Mouse (Mus musculus): ENCODE data around the gene Dlgap4. TPM values are rescaled to one million over a fixed set of nuclear protein-coding genes. Genes with fewer than 3 reads are reported as not detected.

Dlgap4 gene
- polyA plus RNA-seq, 1 experiment from 2014 or later = 68.5 TPM

DNA sequence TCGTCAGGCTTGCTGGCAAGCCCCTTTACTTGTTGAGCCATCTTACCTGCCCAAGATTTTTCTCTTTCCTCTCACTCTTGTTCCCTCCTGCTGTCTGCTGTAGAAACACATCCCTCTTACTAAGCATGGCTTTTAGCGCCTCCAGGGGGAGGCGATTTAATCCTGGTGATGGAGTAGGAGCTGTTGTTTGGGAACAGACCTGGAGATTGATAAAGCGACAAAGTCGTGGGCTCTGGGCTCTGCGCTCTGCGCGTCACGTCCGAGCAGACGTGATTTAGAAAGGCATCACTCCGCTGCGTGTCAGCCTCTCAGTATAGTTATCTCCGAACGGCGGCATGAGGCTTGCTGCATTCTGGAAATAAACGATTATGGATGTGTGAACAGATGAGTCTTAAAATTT lies 14.4 kb downstream of the Dlgap4 start:
- Histone ChIP-seq H3K4me1 (ENCODE audit: insufficient read depth, low read length) (no peaks in the 10 kb centered on the region), H3K4me2 (replicated peaks; ENCODE audit: low read depth, low read length) (no peak overlapping the region), H3K27me3 (ENCODE audit: insufficient read depth, low read length) (no peaks in the 10 kb centered on the region), H3K9ac (replicated peaks; ENCODE audit: low read length) (no peak overlapping the region), H3K9me3 (ENCODE audit: low read length) (0 out of 2 replicates have a peak, but pooled peaks cover 9% of the 10 kb centered on the region), H3K27ac (ENCODE audit: low read length) (no peak overlapping the region), H3K36me3 (ENCODE audit: insufficient read depth, low read length) (no peaks in the 10 kb centered on the region), H3K4me3 (ENCODE audit: low read length) (no peak overlapping the region)
- no peak for ATAC-seq (ENCODE audit: low FRiP score, low TSS enrichment)
- 81% methylated on average over 17 of the region's 17 CpGs for WGBS

DNA sequence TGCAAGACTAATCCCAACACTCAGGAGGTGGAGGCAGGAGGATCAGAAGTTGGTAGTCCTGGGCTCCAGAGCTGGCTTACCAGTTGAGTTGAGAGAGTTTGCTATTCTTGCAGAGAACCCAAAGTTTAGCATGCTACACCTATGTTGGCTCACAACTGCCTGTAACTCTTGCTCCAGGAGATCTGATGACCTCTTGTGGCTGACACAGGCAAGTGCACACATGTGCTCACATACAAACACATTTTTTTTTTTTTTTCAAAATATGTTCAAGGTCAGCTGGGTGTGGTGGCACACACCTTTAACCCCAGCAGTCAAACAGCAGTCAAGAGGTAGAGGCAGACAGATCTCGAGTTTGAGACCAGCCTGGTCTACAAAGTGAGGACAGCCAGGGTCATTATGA lies 16.8 kb downstream of the Dlgap4 start:
- 71% methylated on average over 1 of the region's 1 CpGs for WGBS
- no peaks in the 10 kb centered on the region for H3K4me1 ChIP-seq (ENCODE audit: insufficient read depth, low read length)
- 0 out of 2 replicates have a peak, but pooled peaks cover 9% of the 10 kb centered on the region for H3K9me3 ChIP-seq (ENCODE audit: low read length)
- H3K4me3 ChIP-seq (ENCODE audit: low read length) = no peak overlapping the region
- no peaks in the 10 kb centered on the region for H3K27me3 ChIP-seq (ENCODE audit: insufficient read depth, low read length)
- no peak overlapping the region for H3K27ac ChIP-seq (ENCODE audit: low read length)
- H3K4me2 ChIP-seq (replicated peaks; ENCODE audit: low read depth, low read length) = no peak overlapping the region
- no peak for ATAC-seq (ENCODE audit: low FRiP score, low TSS enrichment)
- no peaks in the 10 kb centered on the region for H3K36me3 ChIP-seq (ENCODE audit: insufficient read depth, low read length)
- H3K9ac ChIP-seq (replicated peaks; ENCODE audit: low read length) = no peak overlapping the region

DNA sequence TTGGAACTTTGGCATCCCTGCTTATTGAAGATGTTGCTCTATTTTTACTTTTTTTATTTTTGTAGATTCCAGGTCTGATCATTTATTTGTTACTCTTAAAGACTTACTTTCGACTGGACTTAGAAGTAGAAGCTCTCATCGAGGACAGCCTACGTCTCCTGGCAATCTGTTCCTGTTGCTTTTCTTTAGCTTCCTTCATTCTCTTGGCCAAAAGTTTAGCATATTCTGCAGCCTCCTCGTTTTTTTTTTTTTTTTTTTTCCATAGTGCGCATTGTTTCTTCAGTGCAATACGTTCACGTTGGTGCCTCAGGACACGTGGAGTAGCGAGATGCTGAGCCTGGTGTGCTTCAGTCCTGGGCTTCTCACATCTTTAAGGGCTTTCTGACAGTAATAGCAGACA lies 19.2 kb downstream of the Dlgap4 start:
- ATAC-seq (ENCODE audit: low FRiP score, low TSS enrichment) = no peak
- WGBS = 85% methylated on average over 9 of the region's 9 CpGs
- no peak overlapping the region for H3K9ac ChIP-seq (replicated peaks; ENCODE audit: low read length)
- H3K4me2 ChIP-seq (replicated peaks; ENCODE audit: low read depth, low read length) = no peak overlapping the region
- H3K9me3 ChIP-seq (ENCODE audit: low read length) = 0 out of 2 replicates have a peak, but pooled peaks cover 9% of the 10 kb centered on the region
- no peaks in the 10 kb centered on the region for H3K4me1 ChIP-seq (ENCODE audit: insufficient read depth, low read length)
- no peak overlapping the region for H3K4me3 ChIP-seq (ENCODE audit: low read length)
- no peak overlapping the region for H3K27ac ChIP-seq (ENCODE audit: low read length)
- no peaks in the 10 kb centered on the region for H3K27me3 ChIP-seq (ENCODE audit: insufficient read depth, low read length)
- H3K36me3 ChIP-seq (ENCODE audit: insufficient read depth, low read length) = no peaks in the 10 kb centered on the region

DNA sequence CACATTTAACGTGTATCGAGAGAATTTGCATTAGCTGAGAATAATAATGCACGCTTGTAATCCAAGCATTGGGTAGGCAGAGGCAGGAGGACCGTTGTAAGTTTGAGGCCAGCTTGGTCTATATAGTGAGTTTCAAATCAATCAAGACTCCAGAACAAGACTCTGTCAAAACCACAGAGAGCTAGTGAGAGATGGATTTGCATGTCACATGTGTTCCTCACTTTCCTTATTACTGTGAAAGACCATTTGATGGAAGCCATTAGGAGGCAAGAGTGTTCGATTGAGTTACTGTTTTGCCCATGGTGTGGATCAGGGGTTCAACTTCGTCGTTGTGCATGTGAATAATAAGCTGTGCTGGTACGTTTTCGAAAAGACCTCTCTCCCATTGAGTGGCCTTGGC lies 21.6 kb downstream of the Dlgap4 start:
- H3K4me2 ChIP-seq (replicated peaks; ENCODE audit: low read depth, low read length) = no peak overlapping the region
- no peaks in the 10 kb centered on the region for H3K4me1 ChIP-seq (ENCODE audit: insufficient read depth, low read length)
- H3K27me3 ChIP-seq (ENCODE audit: insufficient read depth, low read length) = no peaks in the 10 kb centered on the region
- no peaks in the 10 kb centered on the region for H3K36me3 ChIP-seq (ENCODE audit: insufficient read depth, low read length)
- H3K9ac ChIP-seq (replicated peaks; ENCODE audit: low read length) = no peak overlapping the region
- H3K9me3 ChIP-seq (ENCODE audit: low read length) = 0 out of 2 replicates have a peak, but pooled peaks cover 7% of the 10 kb centered on the region
- no peak overlapping the region for H3K27ac ChIP-seq (ENCODE audit: low read length)
- ATAC-seq (ENCODE audit: low FRiP score, low TSS enrichment) = no peak
- WGBS = 86% methylated on average over 9 of the region's 9 CpGs
- no peak overlapping the region for H3K4me3 ChIP-seq (ENCODE audit: low read length)

DNA sequence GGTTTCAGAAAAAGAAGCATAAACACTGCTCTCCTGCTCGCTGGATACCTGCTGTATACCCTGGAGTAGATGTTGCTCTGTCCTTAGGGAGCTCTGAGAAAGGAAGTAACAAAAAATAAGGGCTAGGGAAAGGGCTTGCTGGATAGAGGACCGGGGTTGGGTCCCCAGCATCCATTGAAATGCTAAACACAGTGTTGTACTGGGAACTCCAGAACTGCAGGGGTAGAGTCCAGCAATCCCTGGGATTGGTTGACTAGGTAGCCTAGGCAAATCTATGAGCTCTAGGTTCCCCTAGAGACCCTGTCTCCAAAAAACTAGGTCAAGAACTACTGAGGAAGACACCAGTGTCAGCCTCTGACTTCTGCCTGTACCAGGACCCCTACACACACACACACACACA lies 27.6 kb downstream of the Dlgap4 start:
- no peak for ATAC-seq (ENCODE audit: low FRiP score, low TSS enrichment)
- WGBS = 38% methylated on average over 2 of the region's 2 CpGs

DNA sequence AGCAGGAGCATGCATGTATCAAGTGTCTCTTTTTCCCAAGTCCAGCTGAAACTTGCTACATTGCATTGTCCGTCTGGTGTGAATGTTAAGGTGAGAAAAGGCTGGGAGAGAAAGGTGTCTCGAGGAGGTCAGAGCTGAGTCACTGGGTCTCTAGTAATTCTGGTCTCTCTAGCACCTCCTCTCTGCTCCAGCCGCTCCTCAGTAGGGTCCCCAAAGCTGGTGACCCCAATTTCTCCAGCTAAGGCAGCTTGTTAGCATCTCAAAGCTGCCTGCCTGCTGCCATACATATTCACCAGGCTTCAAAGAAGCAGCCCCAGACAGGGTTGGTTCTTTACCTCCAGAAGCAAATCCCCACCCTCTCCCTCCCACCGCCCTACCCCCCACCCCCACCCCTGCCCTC lies 29.4 kb downstream of the Dlgap4 start:
- no peak for ATAC-seq (ENCODE audit: low FRiP score, low TSS enrichment)
- Histone ChIP-seq H3K9me3 (ENCODE audit: low read length) (no peaks in the 10 kb centered on the region), H3K27me3 (ENCODE audit: insufficient read depth, low read length) (no peaks in the 10 kb centered on the region; the same call in none of the 2 replicates), H3K4me2 (replicated peaks; ENCODE audit: low read depth, low read length) (no peak overlapping the region), H3K4me3 (ENCODE audit: low read length) (no peak overlapping the region), H3K9ac (replicated peaks; ENCODE audit: low read length) (no peak overlapping the region), H3K36me3 (ENCODE audit: insufficient read depth, low read length) (no peaks in the 10 kb centered on the region), H3K27ac (ENCODE audit: low read length) (no peak overlapping the region), H3K4me1 (ENCODE audit: insufficient read depth, low read length) (no peaks in the 10 kb centered on the region)
- 9% methylated on average over 4 of the region's 4 CpGs for WGBS

More for the DNA sequence above, 27.6 kb downstream of the Dlgap4 start:
- Histone ChIP-seq H3K27ac (ENCODE audit: low read length) (no peak overlapping the region), H3K9ac (replicated peaks; ENCODE audit: low read length) (no peak overlapping the region), H3K36me3 (ENCODE audit: insufficient read depth, low read length) (no peaks in the 10 kb centered on the region), H3K4me1 (ENCODE audit: insufficient read depth, low read length) (no peaks in the 10 kb centered on the region), H3K9me3 (ENCODE audit: low read length) (no peaks in the 10 kb centered on the region), H3K4me2 (replicated peaks; ENCODE audit: low read depth, low read length) (no peak overlapping the region), H3K4me3 (ENCODE audit: low read length) (no peak overlapping the region), H3K27me3 (ENCODE audit: insufficient read depth, low read length) (no peaks in the 10 kb centered on the region; the same call in none of the 2 replicates)

DNA sequence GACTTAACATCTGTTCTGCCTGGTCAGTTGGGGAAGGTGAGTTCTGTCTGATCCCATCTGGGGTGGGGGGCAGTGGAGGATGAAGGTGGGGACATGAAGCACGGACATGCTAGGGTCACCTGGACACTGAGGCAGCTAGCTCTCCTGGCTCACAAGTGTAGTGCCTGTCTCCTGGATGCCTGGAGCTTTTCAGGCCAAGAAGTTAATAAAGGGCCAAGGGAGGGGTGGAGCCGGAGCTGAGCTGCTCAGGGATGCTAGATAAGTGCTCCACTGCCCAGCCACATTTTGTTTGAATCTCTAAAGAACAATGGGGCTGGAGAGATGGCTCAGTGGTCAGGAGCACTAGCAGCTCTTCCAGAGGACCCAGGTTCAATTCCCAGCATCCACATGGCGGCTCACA lies 29.9 kb downstream of the Dlgap4 start:
- ATAC-seq (ENCODE audit: low FRiP score, low TSS enrichment) = no peak
- H3K4me2 ChIP-seq (replicated peaks; ENCODE audit: low read depth, low read length) = no peak overlapping the region
- WGBS = 37% methylated on average over 3 of the region's 3 CpGs
- H3K9me3 ChIP-seq (ENCODE audit: low read length) = no peaks in the 10 kb centered on the region
- no peaks in the 10 kb centered on the region; the same call in none of the 2 replicates for H3K27me3 ChIP-seq (ENCODE audit: insufficient read depth, low read length)
- no peaks in the 10 kb centered on the region for H3K4me1 ChIP-seq (ENCODE audit: insufficient read depth, low read length)
- H3K9ac ChIP-seq (replicated peaks; ENCODE audit: low read length) = no peak overlapping the region
- no peak overlapping the region for H3K4me3 ChIP-seq (ENCODE audit: low read length)
- no peak overlapping the region for H3K27ac ChIP-seq (ENCODE audit: low read length)
- H3K36me3 ChIP-seq (ENCODE audit: insufficient read depth, low read length) = no peaks in the 10 kb centered on the region

DNA sequence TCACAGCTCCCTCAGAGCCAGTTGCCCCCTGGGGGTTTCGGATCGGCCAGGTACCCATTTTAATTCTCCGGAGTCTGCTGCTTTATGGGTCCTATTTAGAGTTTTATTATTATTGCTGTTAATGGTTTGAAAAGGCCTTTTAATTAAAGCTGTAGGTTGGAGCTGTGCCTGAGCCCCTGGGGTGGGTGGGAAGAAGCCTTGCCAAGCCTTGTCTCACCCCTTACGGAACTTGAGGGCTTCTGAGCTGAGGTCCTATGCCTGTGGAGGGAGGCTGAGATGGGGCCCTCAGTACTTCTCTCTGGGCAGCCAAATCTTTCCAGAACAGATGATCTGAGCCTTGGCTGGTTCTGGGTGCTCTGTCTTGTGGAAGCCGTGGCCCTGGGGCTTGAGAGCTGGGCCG lies 31.6 kb downstream of the Dlgap4 start:
- ATAC-seq (ENCODE audit: low FRiP score, low TSS enrichment) = no peak
- WGBS = 39% methylated on average over 6 of the region's 6 CpGs

DNA sequence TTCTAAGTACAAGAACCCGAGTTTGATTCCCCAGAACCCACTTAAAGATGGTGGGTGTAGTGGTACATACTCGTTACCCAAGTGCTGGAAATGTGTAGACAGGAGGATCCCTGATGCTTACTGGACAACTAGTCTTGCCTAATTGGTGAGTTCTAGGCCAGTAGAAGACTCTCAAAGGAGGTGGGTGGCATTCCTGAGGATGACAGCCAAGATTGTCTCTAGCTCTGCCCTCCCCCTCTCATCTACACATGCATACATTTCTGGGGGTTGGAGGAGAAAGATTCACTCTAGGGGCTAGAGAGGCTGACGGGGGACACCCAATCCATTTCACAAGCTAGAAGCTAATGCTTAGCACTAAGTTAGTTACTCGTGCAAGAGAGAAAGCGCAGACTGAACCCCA lies 33.4 kb downstream of the Dlgap4 start:
- Histone ChIP-seq H3K27me3 (ENCODE audit: insufficient read depth, low read length) (no peaks in the 10 kb centered on the region; the same call in none of the 2 replicates), H3K4me2 (replicated peaks; ENCODE audit: low read depth, low read length) (no peak overlapping the region), H3K9me3 (ENCODE audit: low read length) (no peaks in the 10 kb centered on the region), H3K27ac (ENCODE audit: low read length) (no peak overlapping the region), H3K4me3 (ENCODE audit: low read length) (no peak overlapping the region), H3K36me3 (ENCODE audit: insufficient read depth, low read length) (no peaks in the 10 kb centered on the region), H3K4me1 (ENCODE audit: insufficient read depth, low read length) (no peaks in the 10 kb centered on the region), H3K9ac (replicated peaks; ENCODE audit: low read length) (no peak overlapping the region)
- 70% methylated on average over 5 of the region's 5 CpGs for WGBS
- no peak for ATAC-seq (ENCODE audit: low FRiP score, low TSS enrichment)

More for the DNA sequence above, 31.6 kb downstream of the Dlgap4 start:
- H3K4me1 ChIP-seq (ENCODE audit: insufficient read depth, low read length) = no peaks in the 10 kb centered on the region
- H3K4me2 ChIP-seq (replicated peaks; ENCODE audit: low read depth, low read length) = no peak overlapping the region
- H3K27me3 ChIP-seq (ENCODE audit: insufficient read depth, low read length) = no peaks in the 10 kb centered on the region; the same call in none of the 2 replicates
- H3K27ac ChIP-seq (ENCODE audit: low read length) = no peak overlapping the region
- no peak overlapping the region for H3K9ac ChIP-seq (replicated peaks; ENCODE audit: low read length)
- H3K9me3 ChIP-seq (ENCODE audit: low read length) = no peaks in the 10 kb centered on the region
- H3K4me3 ChIP-seq (ENCODE audit: low read length) = no peak overlapping the region
- H3K36me3 ChIP-seq (ENCODE audit: insufficient read depth, low read length) = no peaks in the 10 kb centered on the region

DNA sequence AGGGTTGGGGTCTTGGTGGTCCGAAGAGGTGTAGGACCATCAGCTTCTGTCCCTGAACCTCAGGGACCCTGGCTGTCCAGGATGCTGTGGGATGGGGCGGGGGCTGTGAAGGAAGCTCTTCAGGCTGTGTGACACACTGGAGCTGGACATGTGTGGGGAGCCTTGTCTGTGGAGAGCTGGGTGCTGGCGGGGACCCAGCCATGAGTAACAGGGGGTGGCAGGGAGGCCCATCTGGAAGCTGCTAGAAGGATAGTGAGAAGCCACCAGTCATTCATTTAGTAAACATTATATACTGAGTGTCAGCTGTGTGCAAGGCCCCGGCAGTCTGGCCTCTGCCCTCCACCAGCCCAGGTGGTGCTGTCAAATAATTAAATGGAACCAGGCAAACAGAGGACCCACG lies 34.5 kb downstream of the Dlgap4 start:
- Histone ChIP-seq H3K4me2 (replicated peaks; ENCODE audit: low read depth, low read length) (no peak overlapping the region), H3K36me3 (ENCODE audit: insufficient read depth, low read length) (no peaks in the 10 kb centered on the region), H3K9me3 (ENCODE audit: low read length) (no peaks in the 10 kb centered on the region), H3K4me3 (ENCODE audit: low read length) (no peak overlapping the region), H3K4me1 (ENCODE audit: insufficient read depth, low read length) (no peaks in the 10 kb centered on the region), H3K9ac (replicated peaks; ENCODE audit: low read length) (no peak overlapping the region), H3K27ac (ENCODE audit: low read length) (no peak overlapping the region), H3K27me3 (ENCODE audit: insufficient read depth, low read length) (no peaks in the 10 kb centered on the region; the same call in none of the 2 replicates)
- WGBS = 64% methylated on average over 5 of the region's 5 CpGs
- ATAC-seq (ENCODE audit: low FRiP score, low TSS enrichment) = no peak
